Mouse (Mus musculus): ENCODE results near the gene Otulin.

DNA sequence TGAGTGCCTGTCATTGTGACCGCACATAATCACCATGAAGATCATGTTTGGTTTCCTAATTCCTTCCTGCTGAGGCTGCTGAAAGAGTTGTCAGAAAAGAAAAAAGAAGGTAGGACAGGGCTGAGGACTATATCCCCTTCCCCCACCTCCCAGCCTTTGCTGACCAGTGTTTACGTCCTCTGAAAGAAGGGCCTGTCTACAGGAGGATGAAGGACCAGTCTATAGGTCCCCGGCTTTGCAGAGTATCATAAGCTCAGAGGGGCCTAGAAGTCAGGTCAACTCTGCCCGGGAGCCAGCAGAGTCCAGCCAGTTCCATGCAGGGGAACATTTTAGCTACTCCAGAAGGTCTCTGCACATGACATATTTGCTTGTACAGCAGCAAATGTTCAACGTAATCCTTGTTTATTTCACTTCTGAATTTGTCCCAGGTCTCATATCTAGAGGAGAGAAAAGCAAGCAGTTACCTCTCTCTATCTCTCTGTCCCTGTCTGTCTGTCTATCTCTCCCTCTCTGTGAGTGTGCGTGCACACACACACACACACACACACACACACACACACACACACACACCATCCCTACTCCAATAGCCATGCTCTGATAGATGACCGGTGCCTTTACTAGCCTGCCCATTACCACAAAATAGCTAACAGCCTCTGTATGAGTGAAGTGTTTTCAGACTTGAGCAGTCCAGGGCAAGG, 133.0 kb downstream of the Otulin start:
- no peak for TF ChIP-seq CTCF (IDR thresholded peaks at IDR 0.05 in 2 of 3, conservative IDR thresholded peaks at IDR 0.05 in 1 of 3; ENCODE audit: control insufficient read depth in 1 of 3, insufficient read depth in 1 of 3, low read depth in 2 of 3, low read length in 3 of 3, poor library complexity in 1 of 3, severe bottlenecking in 1 of 3)
- no peak for TF ChIP-seq NELFE (IDR thresholded peaks at IDR 0.05; ENCODE audit: low read depth, low read length)

Data from MEL (cell line).